Mouse (Mus musculus) heart, postnatal 10 days (tissue): ENCODE data around the gene Pard3b. TPM values are rescaled to one million over a fixed set of nuclear protein-coding genes. Genes with fewer than 3 reads are reported as not detected.
"Not testable (repeated sequence)": the region's sequence is repeated elsewhere in the genome, so short reads cannot be mapped to it uniquely, and the experiment has no call there.

ENCODE experiments used
- DNase-seq, 2 experiments: peaks; one replicate each; pipeline ENCODE4 v3.0.0; 2021
- intact Hi-C: fragments of 180-260 bp; cut with DNase I; formaldehyde crosslinking; loops from one replicate; pipeline ENCODE4 v1.15.1; 2025
- total RNA-seq, 2 experiments: library from RNA; stranded (reverse); gene quantifications; 2 replicates each; pipeline ENCODE4 v1.2.3; 2021

The Pard3b gene
- total RNA-seq, 2 experiments from 2014 or later, result 16.4 to 16.6 TPM

GRCm38 (mm10) chr1:62550546-62550945 lies 911.9 kb downstream of the Pard3b start:
- intact Hi-C loops, result no loop called here
- no peak for DNase-seq

DNA sequence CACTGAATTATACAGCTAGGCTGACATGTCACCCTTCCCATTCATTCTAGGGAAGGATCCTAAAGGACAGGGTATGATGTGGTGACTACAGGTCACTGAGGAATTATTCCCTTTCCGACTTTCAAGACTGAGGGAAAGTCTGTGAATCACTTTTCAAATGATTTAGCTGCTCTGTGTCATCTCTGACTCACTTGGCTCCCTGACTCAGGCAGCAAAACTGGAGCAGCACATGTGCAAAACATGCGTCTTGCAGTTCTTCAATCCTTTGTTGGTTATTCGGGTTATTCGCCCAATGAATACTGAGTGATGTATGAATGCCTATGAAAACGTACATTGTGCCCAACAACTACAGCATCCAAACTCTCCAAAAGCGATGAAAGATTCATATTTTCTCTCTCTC lies 912.9 kb downstream of the Pard3b start:
- no peak for DNase-seq
- intact Hi-C loops, result no loop called here

DNA sequence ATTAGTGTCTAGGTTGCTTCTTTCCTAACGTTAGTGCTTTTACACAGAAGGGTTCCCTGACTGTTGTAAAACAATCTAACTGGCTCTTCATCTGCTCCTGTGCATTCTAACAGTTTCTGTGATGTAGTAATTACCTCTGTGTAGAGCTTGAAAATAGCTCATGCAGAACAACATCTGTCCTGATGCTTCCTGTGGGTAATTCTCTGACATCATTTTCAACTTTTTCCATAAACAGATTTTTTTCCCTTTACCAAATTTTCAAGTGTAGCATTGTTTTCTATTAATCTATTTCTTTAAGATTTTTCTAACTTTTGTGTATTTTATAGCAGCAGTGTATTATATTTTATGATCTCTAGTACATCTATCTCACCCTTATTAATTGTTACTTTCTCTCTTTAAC lies 917.2 kb downstream of the Pard3b start:
- intact Hi-C loops, result no loop called here
- DNase-seq, result no peak

- DNase-seq, result no peak
- intact Hi-C loops, result no loop called here
Observed at GRCm38 (mm10) chr1:62562987-62563386, 924.4 kb downstream of the Pard3b start.

- intact Hi-C loops, result no loop called here
- DNase-seq, result no peak
Observed at GRCm38 (mm10) chr1:62564245-62565119, 925.9 kb downstream of the Pard3b start.

GRCm38 (mm10) chr1:62565120-62565809 lies 926.6 kb downstream of the Pard3b start:
- intact Hi-C loops, result no loop called here

DNA sequence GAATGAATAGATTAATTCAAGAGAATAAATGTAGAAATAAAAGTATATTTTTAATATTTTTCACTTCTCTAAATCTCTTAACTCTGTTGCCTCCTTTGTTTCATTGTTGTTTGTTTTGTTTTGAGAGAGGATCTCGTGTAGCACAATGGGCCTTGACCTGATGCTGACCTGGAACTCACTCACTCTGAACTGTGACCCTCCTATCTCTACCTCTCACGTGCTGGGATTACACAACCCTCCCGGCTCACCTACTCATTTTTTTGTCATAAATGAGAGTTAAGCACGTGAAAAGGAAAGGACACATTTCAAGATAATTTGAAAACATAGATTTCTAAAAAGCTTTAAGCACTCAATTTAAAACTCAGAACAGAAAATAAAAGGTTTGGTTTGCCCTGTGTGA lies 928.0 kb downstream of the Pard3b start:
- intact Hi-C loops, result no loop called here
- no peak for DNase-seq

More at GRCm38 (mm10) chr1:62565120-62565809, 926.6 kb downstream of the Pard3b start:
- no peak for DNase-seq

DNA sequence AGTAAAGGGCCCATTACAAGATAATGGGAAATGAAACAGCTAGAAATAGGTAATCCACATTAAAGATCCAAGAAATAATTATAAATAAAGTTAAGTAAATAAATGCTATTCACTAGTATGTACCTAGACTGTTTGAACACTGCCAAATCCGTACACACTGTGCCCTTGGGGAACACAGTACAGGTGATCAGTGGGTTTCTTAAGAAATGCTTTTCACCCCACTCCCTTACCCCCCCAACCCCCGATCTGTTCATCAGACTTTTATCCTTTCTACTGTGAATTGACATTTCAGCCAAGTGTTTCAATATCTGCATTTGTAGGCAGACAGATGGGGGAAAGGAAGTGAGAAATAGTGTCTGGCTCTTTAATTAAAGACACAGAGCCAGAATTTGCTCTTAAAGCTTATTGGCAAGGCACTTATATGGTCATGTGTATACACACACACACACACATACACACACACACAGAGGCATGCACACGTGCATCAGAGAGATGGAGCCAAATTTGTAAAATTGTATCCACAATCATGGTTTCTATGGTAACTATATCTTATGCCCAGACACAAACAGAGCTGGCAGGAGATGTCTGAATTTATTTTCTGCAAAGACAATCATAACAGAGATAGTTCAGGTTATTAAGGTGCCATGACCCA lies 938.4 kb downstream of the Pard3b start:
- intact Hi-C loops, result no loop called here
- DNase-seq, result no peak

GRCm38 (mm10) chr1:62579024-62579765 lies 940.6 kb downstream of the Pard3b start:
- DNase-seq, result peak; percentile 15 to 19
- intact Hi-C loops, result no loop called here

- intact Hi-C loops, result no loop called here
Observed at GRCm38 (mm10) chr1:62580314-62580935, 941.8 kb downstream of the Pard3b start.

GRCm38 (mm10) chr1:62582476-62582875 lies 943.9 kb downstream of the Pard3b start:
- DNase-seq, result no peak
- intact Hi-C loops, result no loop called here

More at GRCm38 (mm10) chr1:62580314-62580935, 941.8 kb downstream of the Pard3b start:
- no peak for DNase-seq

- no peak for DNase-seq
- intact Hi-C loops, result no loop called here
Observed at GRCm38 (mm10) chr1:62587536-62587935, 948.9 kb downstream of the Pard3b start.

GRCm38 (mm10) chr1:62591296-62592031 lies 952.8 kb downstream of the Pard3b start:
- intact Hi-C loops, result no loop called here
- peak; percentile 44 to 57 for DNase-seq

GRCm38 (mm10) chr1:62595401-62595800 lies 956.8 kb downstream of the Pard3b start:
- no peak for DNase-seq
- intact Hi-C loops, result no loop called here

DNA sequence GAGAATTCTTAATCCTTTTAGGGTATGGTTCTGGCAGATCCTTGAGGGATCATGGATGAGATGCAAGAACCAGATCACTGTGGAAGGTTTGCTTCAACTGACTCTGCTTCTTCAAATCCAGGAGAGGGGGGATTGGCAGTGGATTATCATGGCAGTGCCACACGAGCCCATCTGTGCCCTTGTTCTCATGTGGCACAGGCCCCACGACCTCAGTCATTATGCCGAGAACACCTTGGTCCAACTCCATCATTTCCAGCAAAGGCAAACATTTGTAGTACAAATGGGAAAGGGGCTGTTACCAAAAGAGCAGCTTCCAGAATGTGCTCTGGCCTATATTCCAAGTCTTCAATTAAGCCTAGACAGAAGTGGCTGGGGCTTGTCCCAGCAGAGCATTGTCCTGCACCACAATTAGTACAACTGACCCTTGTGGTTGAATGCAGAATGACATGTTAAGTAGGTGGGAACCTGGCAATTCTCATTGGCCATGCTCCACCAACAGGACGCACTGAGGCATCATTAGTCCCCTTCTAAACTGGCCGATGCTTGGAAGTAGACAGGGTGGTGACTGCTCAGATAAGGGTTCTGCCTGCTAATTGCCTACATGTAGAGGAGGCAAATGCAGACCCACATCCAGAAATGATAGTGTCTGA lies 959.3 kb downstream of the Pard3b start:
- intact Hi-C loops, result no loop called here
- DNase-seq, result peak; percentile 20 to 29

GRCm38 (mm10) chr1:62598551-62598950 lies 959.9 kb downstream of the Pard3b start:
- DNase-seq, result peak; percentile 32 to 35
- intact Hi-C loops, result no loop called here

DNA sequence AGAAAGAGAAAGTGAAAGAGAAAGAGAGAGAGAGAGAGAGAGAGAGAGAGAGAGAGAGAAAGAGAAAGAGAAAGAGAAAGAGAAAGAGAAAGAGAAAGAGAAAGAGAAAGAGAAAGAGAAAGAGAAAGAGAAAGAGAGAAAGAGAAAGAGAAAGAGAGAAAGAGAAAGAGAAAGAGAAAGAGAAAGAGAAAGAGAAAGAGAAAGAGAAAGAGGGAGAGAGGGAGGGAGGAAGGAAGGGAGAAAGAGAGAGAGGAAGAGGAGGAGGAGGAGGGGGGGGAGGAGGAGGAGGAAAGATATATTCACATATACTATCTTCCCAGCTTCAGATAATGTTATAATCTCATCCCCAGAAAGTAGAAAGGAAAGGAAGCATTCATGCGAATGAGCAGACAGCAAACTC lies 966.0 kb downstream of the Pard3b start:
- DNase-seq, intact Hi-C loops: not testable (repeated sequence)

- intact Hi-C loops, result no loop called here
Observed at GRCm38 (mm10) chr1:62618109-62618665, 979.6 kb downstream of the Pard3b start.

GRCm38 (mm10) chr1:62619456-62619855 lies 980.8 kb downstream of the Pard3b start:
- DNase-seq, result no peak
- intact Hi-C loops, result no loop called here

More at GRCm38 (mm10) chr1:62618109-62618665, 979.6 kb downstream of the Pard3b start:
- no peak for DNase-seq
